Mouse (Mus musculus) fat pad, adult 2 months (tissue): ENCODE data around the gene Pxn.
"Not testable (repeated sequence)": the region's sequence is repeated elsewhere in the genome, so short reads cannot be mapped to it uniquely, and the experiment has no call there.

Experiments used
- DNase-seq: peaks from one replicate; pipeline ENCODE4 v3.0.0-alpha.2; 2011; ENCODE audit warnings: low read depth, low spot score; ENCODE audit errors: extremely low read depth

The Pxn gene

GRCm38 (mm10) chr5:115572679-115573535 lies 66.4 kb downstream of the Pxn start:
- DNase-seq = no peak

GRCm38 (mm10) chr5:115574992-115575391 lies 68.5 kb downstream of the Pxn start:
- no peak for DNase-seq

GRCm38 (mm10) chr5:115577686-115578085 lies 71.2 kb downstream of the Pxn start:
- not testable (repeated sequence) for DNase-seq

- DNase-seq = no peak
Observed at GRCm38 (mm10) chr5:115578922-115579321, 72.4 kb downstream of the Pxn start.

- no peak for DNase-seq
Observed at GRCm38 (mm10) chr5:115579363-115579762, 72.9 kb downstream of the Pxn start.

GRCm38 (mm10) chr5:115580229-115581001 lies 73.9 kb downstream of the Pxn start:
- DNase-seq = no peak

GRCm38 (mm10) chr5:115581662-115582061 lies 75.2 kb downstream of the Pxn start:
- DNase-seq = no peak

GRCm38 (mm10) chr5:115585616-115586015 lies 79.1 kb downstream of the Pxn start:
- no peak for DNase-seq

- DNase-seq = no peak
Observed at GRCm38 (mm10) chr5:115586166-115586565, 79.7 kb downstream of the Pxn start.

GRCm38 (mm10) chr5:115586780-115587179 lies 80.3 kb downstream of the Pxn start:
- no peak for DNase-seq

GRCm38 (mm10) chr5:115591028-115591427 lies 84.6 kb downstream of the Pxn start:
- no peak for DNase-seq

GRCm38 (mm10) chr5:115591506-115591905 lies 85.0 kb downstream of the Pxn start:
- DNase-seq = no peak

GRCm38 (mm10) chr5:115603561-115603960 lies 97.1 kb downstream of the Pxn start:
- DNase-seq = no peak
